Mouse (Mus musculus): ENCODE data around the gene Gm10139. TPM values are rescaled to one million over a fixed set of nuclear protein-coding genes. Genes with fewer than 3 reads are reported as not detected.
"Not testable (repeated sequence)": the region's sequence is repeated elsewhere in the genome, so short reads cannot be mapped to it uniquely, and the experiment has no call there.

Gm10139 gene
- total RNA-seq (2022), result not detected

DNA sequence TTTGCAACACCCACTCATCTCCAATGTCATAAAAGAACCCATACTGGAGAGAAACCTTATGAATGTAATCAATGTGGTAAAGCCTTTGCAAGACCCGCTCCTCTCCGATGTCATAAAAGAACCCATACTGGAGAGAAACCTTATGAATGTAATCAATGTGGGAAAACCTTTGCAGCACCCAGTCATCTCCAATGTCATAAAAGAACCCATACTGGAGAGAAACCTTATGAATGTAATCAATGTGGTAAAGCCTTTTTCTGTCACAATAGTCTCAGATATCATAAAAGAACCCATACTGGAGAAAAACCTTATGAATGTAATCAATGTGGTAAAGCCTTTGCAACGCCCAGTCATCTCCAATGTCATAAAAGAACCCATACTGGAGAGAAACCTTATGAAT is at the start of gene Gm10139:
TSS of gene Gm10139 (plus strand) at position 301 of the 400 bp plus-strand sequence.
- not testable (repeated sequence) for DNase-seq

DNA sequence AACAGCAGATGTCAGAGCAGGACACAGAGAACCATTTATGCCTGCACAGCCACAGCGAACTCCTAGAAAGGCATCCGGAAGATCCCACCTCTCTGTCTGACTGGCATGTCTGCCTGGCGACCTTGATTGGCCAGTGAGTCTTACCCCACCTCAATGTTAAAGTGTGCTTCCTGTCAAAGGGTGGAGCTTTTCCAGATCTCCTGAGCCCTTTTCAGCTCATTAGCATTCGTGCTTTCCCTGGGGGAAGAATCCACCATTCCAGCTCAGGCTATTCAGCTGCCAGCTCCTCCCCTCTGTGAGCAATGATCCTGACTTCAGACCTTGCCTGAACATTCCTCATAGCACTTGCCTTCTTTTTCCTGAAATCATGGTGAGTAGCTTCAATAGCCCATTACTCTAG is 45.2 kb downstream of the Gm10139 start:
- not testable (repeated sequence) for DNase-seq

Other genes starting within 250 kb of the Gm10139 start
- gene Zfp369, start 233.9 kb upstream of the Gm10139 start, total RNA-seq (2022), result 10 to 100 TPM; 24.5 to 41.4 (median 32.6) TPM